Mouse (Mus musculus): ENCODE data around the gene Tlcd1.

GRCm38 (mm10) chr11:78129458-78129857 lies 47.1 kb upstream of the Tlcd1 start:
- TF ChIP-seq ZNF384 (IDR thresholded peaks at IDR 0.05; ENCODE audit: low read depth, low read length) (no peak), HCFC1 (IDR thresholded peaks at IDR 0.05; ENCODE audit: borderline replicate concordance, insufficient read depth, low read length) (no peak)

Measured in ES-E14 (cell line).